Mouse (Mus musculus) embryonic fibroblast, embryonic 13.5 days (primary cell): ENCODE measurements around the gene Kalrn. TPM values are rescaled to one million over a fixed set of nuclear protein-coding genes. Genes with fewer than 3 reads are reported as not detected.

Experiments used
- H3K27ac ChIP-seq: 2 replicates; pipeline ENCODE4 v1.5.1; 2012; ENCODE audit warnings: low read length, control low read depth, inconsistent platforms; ENCODE audit not compliant: insufficient read depth
- H3K4me1 ChIP-seq: 2 replicates; pipeline ENCODE4 v1.6.1; 2011; ENCODE audit warnings: low read length; ENCODE audit not compliant: control insufficient read depth, insufficient read depth
- H3K4me3 ChIP-seq: 2 replicates; pipeline ENCODE4 v1.5.1; 2011; ENCODE audit warnings: mild to moderate bottlenecking, control low read depth, low read length; ENCODE audit not compliant: insufficient read depth
- CTCF ChIP-seq: IDR thresholded peaks from 2 replicates; pipeline ENCODE4 v1.5.1; 2011; ENCODE audit warnings: mild to moderate bottlenecking, control low read depth, low read length, moderate library complexity, borderline replicate concordance; ENCODE audit not compliant: insufficient read depth
- POLR2A ChIP-seq: IDR thresholded peaks from 2 replicates; pipeline ENCODE4 v1.6.1; 2011; ENCODE audit warnings: low read depth, mild to moderate bottlenecking, control low read depth, low read length, moderate library complexity
- polyA plus RNA-seq: library from polyadenylated mRNA; stranded (reverse); fragments of >200 nt; gene quantifications from 2 replicates; pipeline ENCODE4 v1.2.4, GENCODE M21; 2011; ENCODE audit warnings: low read depth; ENCODE audit not compliant: missing spikeins, insufficient read length

Kalrn gene
- polyA plus RNA-seq, 1 experiment: 25.5 TPM

DNA sequence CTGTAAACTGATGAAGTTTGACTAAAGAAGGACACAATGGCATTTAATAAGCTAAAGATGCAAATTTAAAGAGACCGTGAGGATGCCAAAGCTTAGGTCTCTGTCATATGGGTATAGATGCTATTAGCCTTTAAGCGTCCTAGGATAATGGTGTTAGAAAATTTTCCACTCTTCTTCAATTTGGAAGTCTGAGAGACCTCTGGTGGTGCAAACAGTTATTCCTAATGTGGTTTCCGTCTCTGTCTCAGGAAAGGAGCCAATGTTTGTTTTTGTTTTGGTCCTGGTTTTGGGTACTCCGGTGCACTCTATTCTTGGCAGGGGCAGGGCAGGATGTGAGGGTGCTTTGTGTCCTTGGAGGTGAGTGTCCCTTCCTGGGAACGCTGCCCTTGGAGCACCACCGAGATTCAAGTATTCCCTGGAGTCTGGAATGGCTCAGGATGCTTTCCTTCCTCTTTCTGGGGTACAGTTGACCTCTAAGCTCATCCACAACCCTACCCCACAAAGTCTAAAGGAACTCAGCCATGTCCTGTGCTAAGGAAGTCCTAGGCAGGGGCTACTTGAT is 646.0 kb downstream of the Kalrn start:
- Histone ChIP-seq H3K27ac (peak overlapping the region; percentile 85; the same call in 1 of the 2 replicates), H3K4me1 (peaks cover 17% of the 10 kb centered on the region), H3K4me3 (no peak overlapping the region)
- TF ChIP-seq POLR2A (no peak), CTCF (no peak)

DNA sequence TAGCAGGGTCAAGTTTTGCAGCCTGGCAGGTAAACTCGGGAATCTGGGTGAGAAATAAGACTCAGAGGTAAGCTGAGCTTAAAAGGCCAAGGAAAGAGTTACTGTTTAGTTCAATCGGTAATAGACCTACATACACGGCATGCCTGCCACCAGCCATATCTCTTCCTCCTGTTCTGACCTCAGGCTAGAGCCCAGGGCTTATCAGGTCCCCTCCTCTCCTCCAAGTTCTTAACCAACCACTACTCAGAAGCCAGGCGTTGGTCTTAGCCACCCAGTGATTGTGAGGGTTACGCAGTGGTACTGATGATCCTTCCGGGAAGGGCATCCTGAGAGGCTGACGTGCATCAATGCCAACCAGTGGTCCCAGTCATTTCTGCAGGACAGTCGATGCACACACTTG is 649.6 kb downstream of the Kalrn start:
- Histone ChIP-seq H3K27ac (peak overlapping the region; percentile 96), H3K4me3 (no peak overlapping the region), H3K4me1 (peaks cover 34% of the 10 kb centered on the region)
- TF ChIP-seq CTCF: no peak
- no peak for TF ChIP-seq POLR2A

DNA sequence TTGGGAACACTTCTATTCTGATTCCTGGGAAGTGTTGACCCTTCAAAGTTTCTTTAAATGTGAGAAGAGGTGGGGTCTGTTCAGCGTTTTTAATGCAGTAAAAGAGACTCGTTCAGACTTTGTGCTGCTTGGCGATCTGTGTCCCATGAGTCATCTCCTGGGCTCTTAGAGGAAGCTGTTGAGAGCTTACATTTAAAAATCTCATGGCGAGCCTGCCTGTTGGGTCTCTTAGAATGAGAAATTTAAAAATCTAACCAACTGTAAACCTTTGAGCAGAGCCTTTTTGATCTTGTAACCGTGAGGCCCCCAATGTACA is 650.4 kb downstream of the Kalrn start:
- TF ChIP-seq CTCF: no peak
- TF ChIP-seq POLR2A: no peak
- Histone ChIP-seq H3K4me1 (peaks cover 29% of the 10 kb centered on the region), H3K4me3 (no peak overlapping the region), H3K27ac (peak overlapping the region; percentile 96)

DNA sequence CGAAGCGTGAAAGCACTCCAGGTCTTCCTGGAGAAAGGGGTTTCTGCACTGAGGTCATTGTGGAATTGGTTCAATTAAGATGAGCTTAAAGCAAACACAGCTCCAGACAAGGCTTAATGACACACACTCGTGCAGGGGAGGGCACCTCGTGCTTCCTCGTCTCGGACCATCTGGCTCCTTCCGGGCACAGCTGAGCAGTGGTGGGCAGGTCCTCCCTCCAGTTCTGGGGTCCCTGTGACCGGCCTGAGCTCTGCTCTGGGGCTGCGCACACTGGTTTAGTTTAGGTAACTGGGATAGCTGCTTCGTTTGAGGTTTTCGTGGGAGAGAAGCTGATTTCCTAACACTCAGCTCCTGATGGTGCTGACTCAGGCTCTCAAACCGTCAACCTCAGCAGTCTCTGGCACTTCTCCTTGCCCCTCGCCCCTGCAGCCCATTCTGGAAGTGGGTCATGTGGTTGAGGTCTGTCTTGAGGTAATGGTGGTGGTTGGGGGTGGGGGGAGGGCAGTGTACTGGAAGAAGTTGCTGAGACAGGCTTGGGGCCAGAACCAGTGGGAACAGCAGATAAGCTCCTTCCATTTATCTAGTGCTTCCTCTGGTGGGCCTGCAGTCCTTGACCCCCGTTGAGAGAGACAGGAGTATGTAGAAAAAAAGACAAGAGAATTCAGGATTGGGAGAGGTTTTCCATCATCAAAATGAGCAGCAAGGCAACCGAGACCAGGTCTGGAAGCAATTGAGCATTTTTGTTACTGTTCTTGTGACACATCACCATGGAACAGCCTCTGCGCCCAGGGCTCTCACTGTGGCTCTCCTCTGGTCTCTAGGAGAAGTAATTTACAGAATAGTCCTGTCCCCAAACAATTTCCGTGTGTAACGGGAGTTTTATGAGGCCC is 651.0 kb downstream of the Kalrn start:
- Histone ChIP-seq H3K4me3 (no peak overlapping the region), H3K4me1 (peaks cover 31% of the 10 kb centered on the region), H3K27ac (peak overlapping the region; percentile 96)
- TF ChIP-seq CTCF (no peak), POLR2A (no peak)

DNA sequence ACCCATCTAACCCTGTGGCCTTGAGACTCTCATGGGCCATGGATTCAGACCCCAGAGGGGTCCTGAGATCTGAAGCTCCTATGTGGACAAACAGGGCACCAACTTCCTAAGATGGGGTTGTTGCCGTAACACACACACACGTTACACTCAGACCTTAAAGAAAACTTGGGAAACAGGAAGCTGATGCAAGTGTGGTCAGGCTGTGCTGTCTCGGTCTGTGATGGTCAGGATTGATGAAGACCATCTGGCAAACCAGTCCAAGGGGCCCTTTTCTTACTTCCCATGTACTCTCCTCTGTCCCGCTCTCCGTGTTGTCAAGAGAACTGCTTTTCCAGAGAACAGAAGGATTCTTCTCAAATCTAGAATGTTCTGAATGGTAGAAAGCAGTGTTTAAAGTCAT is 651.8 kb downstream of the Kalrn start:
- no peak for TF ChIP-seq CTCF
- no peak for TF ChIP-seq POLR2A
- no peak overlapping the region for H3K4me3 ChIP-seq
- H3K4me1 ChIP-seq: peaks cover 31% of the 10 kb centered on the region
- peak overlapping the region; percentile 96 for H3K27ac ChIP-seq

Other genes starting within 250 kb of the Kalrn start
- not detected in 2 replicates for gene Ropn1, start 76.4 kb upstream of the Kalrn start, polyA plus RNA-seq
- 5.5 and 5.7 TPM in 2 replicates for gene Ccdc14, start 117.1 kb upstream of the Kalrn start, polyA plus RNA-seq
- 49.0 and 60.8 TPM in 2 replicates for gene Mylk, start 171.7 kb upstream of the Kalrn start, polyA plus RNA-seq